Mouse (Mus musculus): ENCODE measurements around the gene Slc12a8. TPM values are rescaled to one million over a fixed set of nuclear protein-coding genes. Genes with fewer than 3 reads are reported as not detected.
"Not testable (repeated sequence)": the region's sequence is repeated elsewhere in the genome, so short reads cannot be mapped to it uniquely, and the experiment has no call there.

Gene Slc12a8
- polyA plus RNA-seq (2011; ENCODE audit: insufficient read length, low read depth, missing spikeins): 0.43 and 0.91 TPM in 2 replicates

- Histone ChIP-seq H3K4me3 (ENCODE audit: insufficient read depth, low read length) (no peak within 1 kb of the TSS), H3K27ac (ENCODE audit: insufficient read depth, low read length) (no peak within 1 kb of the TSS), H3K4me1 (ENCODE audit: control insufficient read depth, insufficient read depth, low read length) (peaks cover 4% of the 10 kb centered on the region; the same call in 1 of the 2 replicates)
- TF ChIP-seq POLR2A (IDR thresholded peaks at IDR 0.05; ENCODE audit: low read depth, low read length) (no peak), CTCF (IDR thresholded peaks at IDR 0.05; ENCODE audit: borderline replicate concordance, insufficient read depth, low read length) (no peak)
Observed at GRCm38 (mm10) chr16:33516807-33517565, at the start of gene Slc12a8. Gene Slc12a8, plus strand, starts transcription at chr16:33517328.

- H3K27ac ChIP-seq (ENCODE audit: insufficient read depth, low read length): no peak overlapping the region
- H3K4me3 ChIP-seq (ENCODE audit: insufficient read depth, low read length): no peak overlapping the region
- no peak for TF ChIP-seq CTCF (IDR thresholded peaks at IDR 0.05; ENCODE audit: borderline replicate concordance, insufficient read depth, low read length)
- no peak for TF ChIP-seq POLR2A (IDR thresholded peaks at IDR 0.05; ENCODE audit: low read depth, low read length)
- no peaks in the 10 kb centered on the region for H3K4me1 ChIP-seq (ENCODE audit: control insufficient read depth, insufficient read depth, low read length)
Observed at GRCm38 (mm10) chr16:33467451-33467850, 49.7 kb upstream of the Slc12a8 start.

- H3K4me3 ChIP-seq (ENCODE audit: insufficient read depth, low read length): no peak overlapping the region
- TF ChIP-seq CTCF (IDR thresholded peaks at IDR 0.05; ENCODE audit: borderline replicate concordance, insufficient read depth, low read length): no peak
- no peak for TF ChIP-seq POLR2A (IDR thresholded peaks at IDR 0.05; ENCODE audit: low read depth, low read length)
- no peaks in the 10 kb centered on the region for H3K4me1 ChIP-seq (ENCODE audit: control insufficient read depth, insufficient read depth, low read length)
- H3K27ac ChIP-seq (ENCODE audit: insufficient read depth, low read length): no peak overlapping the region
Observed at GRCm38 (mm10) chr16:33469973-33470372, 47.2 kb upstream of the Slc12a8 start.

GRCm38 (mm10) chr16:33474381-33474780, 42.7 kb upstream of the Slc12a8 start:
- TF ChIP-seq POLR2A (IDR thresholded peaks at IDR 0.05; ENCODE audit: low read depth, low read length): no peak
- TF ChIP-seq CTCF (IDR thresholded peaks at IDR 0.05; ENCODE audit: borderline replicate concordance, insufficient read depth, low read length): no peak
- no peak overlapping the region for H3K4me3 ChIP-seq (ENCODE audit: insufficient read depth, low read length)
- H3K27ac ChIP-seq (ENCODE audit: insufficient read depth, low read length): no peak overlapping the region
- no peaks in the 10 kb centered on the region for H3K4me1 ChIP-seq (ENCODE audit: control insufficient read depth, insufficient read depth, low read length)

GRCm38 (mm10) chr16:33479926-33480325, 37.2 kb upstream of the Slc12a8 start:
- Histone ChIP-seq H3K4me3 (ENCODE audit: insufficient read depth, low read length) (no peak overlapping the region), H3K27ac (ENCODE audit: insufficient read depth, low read length) (no peak overlapping the region), H3K4me1 (ENCODE audit: control insufficient read depth, insufficient read depth, low read length) (no peaks in the 10 kb centered on the region)
- TF ChIP-seq POLR2A (IDR thresholded peaks at IDR 0.05; ENCODE audit: low read depth, low read length): no peak
- TF ChIP-seq CTCF (IDR thresholded peaks at IDR 0.05; ENCODE audit: borderline replicate concordance, insufficient read depth, low read length): no peak

GRCm38 (mm10) chr16:33481148-33481547, 36.0 kb upstream of the Slc12a8 start:
- Histone ChIP-seq H3K27ac (ENCODE audit: insufficient read depth, low read length) (no peak overlapping the region), H3K4me1 (ENCODE audit: control insufficient read depth, insufficient read depth, low read length) (no peaks in the 10 kb centered on the region), H3K4me3 (ENCODE audit: insufficient read depth, low read length) (no peak overlapping the region)
- TF ChIP-seq POLR2A (IDR thresholded peaks at IDR 0.05; ENCODE audit: low read depth, low read length): no peak
- TF ChIP-seq CTCF (IDR thresholded peaks at IDR 0.05; ENCODE audit: borderline replicate concordance, insufficient read depth, low read length): peak; percentile 32; the same call in 1 of the 2 replicates

GRCm38 (mm10) chr16:33482309-33482708, 34.8 kb upstream of the Slc12a8 start:
- TF ChIP-seq CTCF (IDR thresholded peaks at IDR 0.05; ENCODE audit: borderline replicate concordance, insufficient read depth, low read length) (no peak), POLR2A (IDR thresholded peaks at IDR 0.05; ENCODE audit: low read depth, low read length) (no peak)
- Histone ChIP-seq H3K4me3 (ENCODE audit: insufficient read depth, low read length) (no peak overlapping the region), H3K27ac (ENCODE audit: insufficient read depth, low read length) (no peak overlapping the region), H3K4me1 (ENCODE audit: control insufficient read depth, insufficient read depth, low read length) (no peaks in the 10 kb centered on the region)

GRCm38 (mm10) chr16:33487709-33488108, 29.4 kb upstream of the Slc12a8 start:
- no peaks in the 10 kb centered on the region for H3K4me1 ChIP-seq (ENCODE audit: control insufficient read depth, insufficient read depth, low read length)
- no peak overlapping the region for H3K27ac ChIP-seq (ENCODE audit: insufficient read depth, low read length)
- TF ChIP-seq POLR2A (IDR thresholded peaks at IDR 0.05; ENCODE audit: low read depth, low read length) (no peak), CTCF (IDR thresholded peaks at IDR 0.05; ENCODE audit: borderline replicate concordance, insufficient read depth, low read length) (no peak)
- no peak overlapping the region for H3K4me3 ChIP-seq (ENCODE audit: insufficient read depth, low read length)

GRCm38 (mm10) chr16:33494374-33494773, 22.8 kb upstream of the Slc12a8 start:
- Histone ChIP-seq H3K4me3 (ENCODE audit: insufficient read depth, low read length) (no peak overlapping the region), H3K4me1 (ENCODE audit: control insufficient read depth, insufficient read depth, low read length) (no peaks in the 10 kb centered on the region), H3K27ac (ENCODE audit: insufficient read depth, low read length) (no peak overlapping the region)
- TF ChIP-seq POLR2A (IDR thresholded peaks at IDR 0.05; ENCODE audit: low read depth, low read length): no peak
- no peak for TF ChIP-seq CTCF (IDR thresholded peaks at IDR 0.05; ENCODE audit: borderline replicate concordance, insufficient read depth, low read length)

- TF ChIP-seq POLR2A (IDR thresholded peaks at IDR 0.05; ENCODE audit: low read depth, low read length): no peak
- TF ChIP-seq CTCF (IDR thresholded peaks at IDR 0.05; ENCODE audit: borderline replicate concordance, insufficient read depth, low read length): no peak
- Histone ChIP-seq H3K27ac (ENCODE audit: insufficient read depth, low read length) (no peak overlapping the region), H3K4me3 (ENCODE audit: insufficient read depth, low read length) (no peak overlapping the region), H3K4me1 (ENCODE audit: control insufficient read depth, insufficient read depth, low read length) (no peaks in the 10 kb centered on the region)
Observed at GRCm38 (mm10) chr16:33508082-33508481, 9.0 kb upstream of the Slc12a8 start.

- not testable (repeated sequence) for H3K4me1 ChIP-seq (ENCODE audit: control insufficient read depth, insufficient read depth, low read length); H3K27ac ChIP-seq (ENCODE audit: insufficient read depth, low read length); H3K4me3 ChIP-seq (ENCODE audit: insufficient read depth, low read length)
Observed at GRCm38 (mm10) chr16:33509231-33509630, 7.9 kb upstream of the Slc12a8 start.

GRCm38 (mm10) chr16:33510856-33511255, 6.3 kb upstream of the Slc12a8 start:
- H3K4me1 ChIP-seq (ENCODE audit: control insufficient read depth, insufficient read depth, low read length); H3K27ac ChIP-seq (ENCODE audit: insufficient read depth, low read length); H3K4me3 ChIP-seq (ENCODE audit: insufficient read depth, low read length): not testable (repeated sequence)

Measured in embryonic fibroblast, embryonic 13.5 days (primary cell).